Mouse (Mus musculus) brown adipose tissue, adult 24 weeks (tissue): Measurements from ENCODE around the gene Serpina3i. TPM values are rescaled to one million over a fixed set of nuclear protein-coding genes. Genes with fewer than 3 reads are reported as not detected.

ENCODE experiments used
- H3K27ac ChIP-seq: fragments of 200-500 bp; replicated peaks from 2 replicates; pipeline ENCODE4 v1.5.1; 2012; ENCODE audit warnings: low read depth, mild to moderate bottlenecking, low read length
- H3K4me1 ChIP-seq: fragments of 200-500 bp; 2 replicates; pipeline ENCODE4 v1.6.1; 2012; ENCODE audit warnings: low read length, mixed read lengths; ENCODE audit not compliant: control insufficient read depth, insufficient read depth, insufficient read length
- H3K4me3 ChIP-seq: fragments of 200-500 bp; 2 replicates; pipeline ENCODE4 v1.5.1; 2012; ENCODE audit warnings: low read depth, mild to moderate bottlenecking, low read length, moderate library complexity; ENCODE audit not compliant: insufficient read depth
- polyA plus RNA-seq: library from polyadenylated mRNA; stranded (reverse); fragments of >200 nt; gene quantifications from 2 replicates; pipeline ENCODE4 v1.2.4, GENCODE M21; 2012; ENCODE audit not compliant: missing spikeins, insufficient read depth, insufficient read length

Serpina3i gene
- polyA plus RNA-seq, 1 experiment = not detected

DNA sequence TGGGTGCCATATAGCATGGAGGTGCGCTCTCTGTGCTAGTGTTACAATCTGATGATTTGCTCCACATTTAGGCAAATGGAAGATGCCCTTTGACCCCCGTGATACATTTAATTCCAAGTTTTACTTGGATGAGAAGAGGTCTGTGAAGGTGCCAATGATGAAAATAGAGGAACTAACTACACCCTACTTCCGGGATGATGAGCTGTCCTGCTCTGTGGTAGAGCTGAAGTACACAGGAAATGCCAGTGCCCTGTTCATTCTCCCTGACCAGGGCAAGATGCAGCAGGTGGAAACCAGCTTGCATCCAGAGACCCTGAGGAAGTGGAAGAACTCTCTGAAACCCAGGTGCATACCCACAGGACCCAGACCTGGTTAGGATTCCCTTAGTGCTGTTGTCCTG lies 3.5 kb downstream of the Serpina3i start:
- Histone ChIP-seq H3K4me3 (no peak overlapping the region), H3K27ac (no peak overlapping the region), H3K4me1 (no peaks in the 10 kb centered on the region)

- no peaks in the 10 kb centered on the region for H3K4me1 ChIP-seq
- no peak overlapping the region for H3K4me3 ChIP-seq
- H3K27ac ChIP-seq = no peak overlapping the region
Observed at GRCm38 (mm10) chr12:104278216-104279055, 15.5 kb downstream of the Serpina3i start.

DNA sequence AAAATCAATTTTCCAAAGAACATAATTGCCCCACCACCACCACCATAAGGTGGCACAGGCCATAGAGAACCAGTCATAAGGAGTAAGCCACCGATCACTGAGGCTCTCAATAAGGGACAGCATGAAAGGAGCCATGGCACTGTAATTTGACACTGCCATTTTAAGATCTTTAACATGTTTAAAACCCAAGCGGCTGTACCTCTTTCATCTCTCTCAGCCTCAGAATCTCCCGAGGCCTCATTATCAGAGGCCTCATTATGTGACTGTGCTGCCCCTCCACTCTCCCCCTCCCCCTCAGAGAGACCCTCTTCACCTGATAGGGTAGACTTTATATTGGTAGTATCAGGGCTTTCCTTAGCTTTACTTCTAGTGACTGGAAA lies 16.1 kb downstream of the Serpina3i start:
- H3K27ac ChIP-seq = no peak overlapping the region
- no peaks in the 10 kb centered on the region for H3K4me1 ChIP-seq
- no peak overlapping the region for H3K4me3 ChIP-seq

GRCm38 (mm10) chr12:104283380-104283779 lies 20.5 kb downstream of the Serpina3i start:
- Histone ChIP-seq H3K27ac (no peak overlapping the region), H3K4me1 (no peaks in the 10 kb centered on the region), H3K4me3 (no peak overlapping the region)

DNA sequence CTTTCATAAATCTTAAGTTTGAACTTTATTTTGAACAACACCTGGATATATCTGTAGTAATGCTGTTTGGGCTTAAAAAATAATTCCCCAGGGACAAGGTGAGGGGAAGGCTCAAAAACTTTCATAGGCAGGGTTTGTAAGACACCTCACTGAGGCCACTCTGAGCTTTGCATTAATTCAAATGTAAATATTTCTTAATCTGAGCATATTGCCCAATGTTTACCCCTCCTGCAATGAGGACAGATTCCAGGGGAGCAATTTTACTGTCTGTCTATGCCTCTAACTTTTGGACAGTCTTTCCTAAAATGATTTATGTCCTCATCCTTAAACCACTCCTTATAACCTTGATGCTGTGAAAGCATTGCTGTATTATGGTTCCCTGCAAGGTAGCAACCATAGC lies 25.4 kb downstream of the Serpina3i start:
- Histone ChIP-seq H3K4me3 (no peak overlapping the region), H3K27ac (no peak overlapping the region), H3K4me1 (no peaks in the 10 kb centered on the region)

DNA sequence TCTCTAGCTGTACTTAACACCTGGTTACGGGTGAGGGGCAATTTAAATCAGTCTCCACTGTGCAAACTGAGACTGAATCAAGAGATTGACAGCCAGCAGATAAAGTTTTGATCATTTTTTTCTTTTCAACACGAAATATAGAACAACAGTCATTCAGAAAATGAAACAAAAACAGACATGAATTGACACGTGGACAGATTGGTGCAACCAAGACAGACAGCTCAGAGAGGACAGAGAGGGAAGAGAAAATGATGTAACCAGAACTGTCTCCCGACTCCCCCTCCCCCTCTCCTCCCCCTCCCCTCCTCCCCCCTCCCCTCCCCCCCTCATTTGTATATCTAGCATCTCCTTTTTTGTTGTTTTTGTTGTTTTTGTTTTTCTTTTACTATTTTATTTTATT lies 26.9 kb downstream of the Serpina3i start:
- H3K27ac ChIP-seq = peak overlapping the region; percentile 23
- no peaks in the 10 kb centered on the region for H3K4me1 ChIP-seq
- H3K4me3 ChIP-seq = no peak overlapping the region

- no peak overlapping the region for H3K27ac ChIP-seq
- no peaks in the 10 kb centered on the region for H3K4me1 ChIP-seq
- H3K4me3 ChIP-seq = no peak overlapping the region
Observed at GRCm38 (mm10) chr12:104293963-104294362, 31.0 kb downstream of the Serpina3i start.

GRCm38 (mm10) chr12:104298049-104298448 lies 35.1 kb downstream of the Serpina3i start:
- H3K4me1 ChIP-seq = no peaks in the 10 kb centered on the region
- no peak overlapping the region for H3K4me3 ChIP-seq
- H3K27ac ChIP-seq = no peak overlapping the region

DNA sequence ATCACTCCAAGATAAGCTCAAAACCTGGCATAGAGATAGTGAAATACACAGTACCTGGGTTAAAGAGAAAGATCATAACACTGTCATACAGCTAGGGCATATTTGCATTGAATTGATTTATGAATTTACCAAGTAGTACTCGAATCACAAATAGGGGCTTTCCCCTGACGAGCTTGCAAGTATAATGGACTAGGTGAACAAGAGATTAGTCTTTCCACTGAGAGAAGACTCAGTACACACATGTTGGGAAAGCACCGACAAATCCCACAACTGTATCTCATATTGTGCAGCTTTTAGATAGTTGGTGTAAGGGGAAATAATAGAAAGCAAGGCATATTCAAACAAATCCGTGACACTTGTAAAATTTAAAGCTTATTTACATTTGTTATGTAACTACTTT lies 43.1 kb downstream of the Serpina3i start:
- Histone ChIP-seq H3K4me3 (no peak overlapping the region), H3K27ac (no peak overlapping the region), H3K4me1 (no peaks in the 10 kb centered on the region)

DNA sequence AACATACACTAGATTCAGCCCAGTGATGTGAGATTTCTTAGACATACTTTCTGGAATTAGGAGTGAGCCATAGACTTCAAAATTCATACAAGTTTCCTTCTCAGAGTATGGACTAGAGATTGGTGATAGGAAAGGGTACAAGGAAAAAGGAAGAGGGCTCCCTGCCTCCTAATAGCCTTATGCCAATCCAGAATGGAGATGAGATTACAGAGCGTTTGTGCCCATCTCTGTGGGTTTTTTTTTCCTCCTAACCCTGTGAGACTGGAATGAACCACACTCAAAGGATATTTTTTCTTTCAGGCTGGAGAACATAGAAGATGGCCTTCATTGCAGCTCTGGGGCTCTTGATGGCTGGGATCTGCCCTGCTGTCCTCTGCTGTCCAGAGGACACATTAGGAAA lies 51.3 kb downstream of the Serpina3i start, which contains the start of gene Serpina3j:
Serpina3j (plus strand) TSS at position 301 of the 400 bp plus-strand sequence.
- Histone ChIP-seq H3K4me3 (no peak within 1 kb of the TSS), H3K4me1 (no peaks in the 10 kb centered on the region), H3K27ac (no peak within 1 kb of the TSS)

Other genes starting within 250 kb of the Serpina3i start
- gene Serpina9, start 249.4 kb upstream of the Serpina3i start, polyA plus RNA-seq = not detected in 2 replicates
- gene Serpina12, start 218.7 kb upstream of the Serpina3i start, polyA plus RNA-seq = not detected in 2 replicates
- gene Serpina5, start 162.0 kb upstream of the Serpina3i start, polyA plus RNA-seq = not detected in 2 replicates
- gene Serpina3a, start 150.4 kb upstream of the Serpina3i start, polyA plus RNA-seq = not detected in 2 replicates
- gene Serpina3b, start 135.1 kb upstream of the Serpina3i start, polyA plus RNA-seq = not detected in 2 replicates
- gene Serpina3c, start 109.3 kb upstream of the Serpina3i start, polyA plus RNA-seq = 13.7 and 14.2 TPM in 2 replicates
- not detected in 2 replicates for gene Serpina3f, start 48.6 kb upstream of the Serpina3i start, polyA plus RNA-seq
- not detected in 2 replicates for gene Serpina3g, start 26.9 kb upstream of the Serpina3i start, polyA plus RNA-seq
- gene Serpina3j, start 51.4 kb downstream of the Serpina3i start, polyA plus RNA-seq = 0.48 TPM in 1 of 2 replicates, not detected in the other
- 0.54 and 2.7 TPM in 2 replicates for gene Serpina3k, start 75.4 kb downstream of the Serpina3i start, polyA plus RNA-seq
- not detected in 2 replicates for gene Serpina3m, start 75.4 kb downstream of the Serpina3i start, polyA plus RNA-seq
- 14.6 and 16.0 TPM in 2 replicates for gene Serpina3n, start 143.6 kb downstream of the Serpina3i start, polyA plus RNA-seq
- not detected in 2 replicates for gene Gsc, start 210.2 kb downstream of the Serpina3i start, polyA plus RNA-seq